Mouse (Mus musculus) E14TG2a.4 (cell line): ENCODE results near the gene Olfr315.

Experiments used
- CTCF ChIP-seq: conservative IDR thresholded peaks from 2 replicates; pipeline ENCODE4 v1.5.1; 2014; ENCODE audit warnings: low read length
- NANOG ChIP-seq: IDR thresholded peaks from 2 replicates; pipeline ENCODE4 v1.6.1; 2014; ENCODE audit warnings: borderline replicate concordance, low read length, mixed read lengths
- POU5F1 ChIP-seq: IDR thresholded peaks from 2 replicates; pipeline ENCODE4 v1.6.1; 2014; ENCODE audit warnings: low read length, borderline replicate concordance

DNA sequence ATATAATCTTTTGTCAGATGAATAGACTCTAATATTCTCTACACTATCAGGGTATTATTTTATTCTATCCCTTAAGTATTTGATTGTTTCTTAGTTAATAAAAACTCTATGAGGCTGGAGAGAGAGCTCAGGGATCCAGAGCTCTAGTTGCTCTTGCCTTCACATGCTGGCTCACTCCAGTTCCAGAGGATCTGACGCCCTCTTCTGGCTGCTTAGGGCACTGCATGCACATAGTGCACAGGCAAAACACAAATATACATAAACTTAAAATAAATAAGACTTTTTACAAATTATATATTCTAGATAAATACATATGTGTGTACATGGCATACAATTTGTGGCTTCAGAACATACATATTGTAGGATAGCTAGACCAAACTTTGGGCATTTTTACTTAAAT, 39.0 kb downstream of the Olfr315 start:
- peak; percentile 78 for TF ChIP-seq CTCF
- TF ChIP-seq POU5F1, result no peak
- TF ChIP-seq NANOG, result no peak
